Mouse (Mus musculus) MEL (cell line): ENCODE measurements around the gene Ccn6. TPM values are rescaled to one million over a fixed set of nuclear protein-coding genes. Genes with fewer than 3 reads are reported as not detected.

Experiments used
- DNase-seq: peaks from one replicate; pipeline ENCODE4 v3.0.0; 2011; ENCODE audit warnings: low read depth, low spot score
- H3K27ac ChIP-seq: 2 replicates; pipeline ENCODE4 v1.5.1; 2012; ENCODE audit warnings: low read depth, mild to moderate bottlenecking, control low read depth, low read length, moderate library complexity; ENCODE audit not compliant: control insufficient read depth
- H3K27me3 ChIP-seq, 2 experiments: fragments of 150-350 bp in 1 of 2; sonication (generic) in 1 of 2; 2 replicates each; pipeline ENCODE4 v1.6.1; 2012; ENCODE audit warnings: low read length in 2 of 2, mild to moderate bottlenecking in 2 of 2, improper control_type of control experiment in 1 of 2, moderate library complexity in 1 of 2; ENCODE audit not compliant: insufficient read depth in 2 of 2, control insufficient read depth in 1 of 2
- H3K36me3 ChIP-seq, 2 experiments: 2 replicates each; pipeline ENCODE4 v1.6.1; 2012 to 2014; ENCODE audit warnings: low read length in 2 of 2, improper control_type of control experiment in 1 of 2, inconsistent platforms in 1 of 2, mild to moderate bottlenecking in 1 of 2; ENCODE audit not compliant: insufficient read depth in 2 of 2, control insufficient read depth in 1 of 2
- H3K4me1 ChIP-seq, 2 experiments: fragments of 150-350 bp in 1 of 2; sonication (generic) in 1 of 2; 2 replicates each; pipeline ENCODE4 v1.6.1; 2012; ENCODE audit warnings: low read length in 2 of 2, improper control_type of control experiment in 1 of 2, mild to moderate bottlenecking in 1 of 2; ENCODE audit not compliant: insufficient read depth in 2 of 2, control insufficient read depth in 1 of 2
- H3K4me3 ChIP-seq, 2 experiments: fragments of 150-350 bp in 1 of 2; sonication (generic) in 1 of 2; 2 replicates each; pipeline ENCODE4 v1.5.1; 2012; ENCODE audit warnings: low read depth in 2 of 2, low read length in 2 of 2, mild to moderate bottlenecking in 2 of 2, moderate library complexity in 2 of 2, control low read depth in 1 of 2, improper control_type of control experiment in 1 of 2; ENCODE audit not compliant: control insufficient read depth in 1 of 2, insufficient read depth in 1 of 2
- H3K79me2 ChIP-seq: 2 replicates; pipeline ENCODE4 v1.6.1; 2012; ENCODE audit warnings: mild to moderate bottlenecking, low read length, moderate library complexity; ENCODE audit not compliant: control insufficient read depth, poor library complexity, insufficient read depth
- H3K9ac ChIP-seq: 2 replicates; pipeline ENCODE4 v1.6.1; 2012; ENCODE audit warnings: low read depth, mild to moderate bottlenecking, control low read depth, low read length, moderate library complexity; ENCODE audit not compliant: control insufficient read depth, poor library complexity, severe bottlenecking
- H3K9me3 ChIP-seq: fragments of 150-350 bp; sonication (generic); replicated peaks from 2 replicates; pipeline ENCODE4 v1.6.1; 2012; ENCODE audit warnings: mild to moderate bottlenecking, low read length, improper control_type of control experiment, moderate library complexity; ENCODE audit not compliant: insufficient read depth
- BHLHE40 ChIP-seq: IDR thresholded peaks from 2 replicates; pipeline ENCODE4 v1.6.1; 2012; ENCODE audit warnings: low read depth, mild to moderate bottlenecking, inconsistent platforms, low read length, improper control_type of control experiment, borderline replicate concordance
- CHD1 ChIP-seq: IDR thresholded peaks from 2 replicates; pipeline ENCODE4 v1.6.1; 2012; ENCODE audit warnings: low read depth, mild to moderate bottlenecking, inconsistent platforms, low read length, improper control_type of control experiment
- CHD2 ChIP-seq: IDR thresholded peaks from 2 replicates; pipeline ENCODE4 v1.6.1; 2011; ENCODE audit warnings: low read length, improper control_type of control experiment
- EP300 ChIP-seq, 2 experiments: IDR thresholded peaks; 2 replicates each; pipeline ENCODE4 v1.6.1; 2011; ENCODE audit warnings: improper control_type of control experiment in 2 of 2, low read length in 2 of 2, low read depth in 1 of 2, mild to moderate bottlenecking in 1 of 2
- ETS1 ChIP-seq: IDR thresholded peaks from 2 replicates; pipeline ENCODE4 v1.6.1; 2012; ENCODE audit warnings: low read depth, mild to moderate bottlenecking, inconsistent platforms, low read length, improper control_type of control experiment, moderate library complexity
- HCFC1 ChIP-seq: IDR thresholded peaks from 2 replicates; pipeline ENCODE4 v1.6.1; 2012; ENCODE audit warnings: low read depth, mild to moderate bottlenecking, inconsistent platforms, low read length, improper control_type of control experiment, moderate library complexity
- JUND ChIP-seq: IDR thresholded peaks from 2 replicates; pipeline ENCODE4 v1.6.1; 2011; ENCODE audit warnings: low read depth, mild to moderate bottlenecking, improper control_type of control experiment, low read length
- MAFK ChIP-seq: IDR thresholded peaks from 2 replicates; pipeline ENCODE4 v1.6.1; 2011; ENCODE audit warnings: low read depth, mild to moderate bottlenecking, low read length, improper control_type of control experiment, borderline replicate concordance
- MAX ChIP-seq: IDR thresholded peaks from 2 replicates; pipeline ENCODE4 v1.6.1; 2011; ENCODE audit warnings: low read length, improper control_type of control experiment
- MEF2A ChIP-seq: IDR thresholded peaks from 2 replicates; pipeline ENCODE4 v1.6.1; 2014; ENCODE audit warnings: low read depth, mild to moderate bottlenecking, inconsistent platforms, low read length, improper control_type of control experiment; ENCODE audit not compliant: poor library complexity, insufficient replicate concordance, severe bottlenecking; ENCODE audit errors: extremely low read depth
- MXI1 ChIP-seq: IDR thresholded peaks from 2 replicates; pipeline ENCODE4 v1.6.1; 2011; ENCODE audit warnings: mild to moderate bottlenecking, low read depth, low read length, improper control_type of control experiment
- MYC ChIP-seq: IDR thresholded peaks from 2 replicates; pipeline ENCODE4 v1.6.1; 2011; ENCODE audit warnings: low read depth, mild to moderate bottlenecking, low read length, improper control_type of control experiment, moderate library complexity
- NELFE ChIP-seq: IDR thresholded peaks from 2 replicates; pipeline ENCODE4 v1.6.1; 2011; ENCODE audit warnings: low read depth, low read length, improper control_type of control experiment
- NRF1 ChIP-seq: IDR thresholded peaks from 2 replicates; pipeline ENCODE4 v1.6.1; 2014; ENCODE audit warnings: low read depth, mild to moderate bottlenecking, inconsistent platforms, low read length, improper control_type of control experiment, moderate library complexity; ENCODE audit not compliant: poor library complexity, insufficient read depth, severe bottlenecking
- POLR2A ChIP-seq, 2 experiments: IDR thresholded peaks; 2 replicates each; pipeline ENCODE4 v1.6.1; 2011 to 2012; ENCODE audit warnings: low read length in 2 of 2, mild to moderate bottlenecking in 2 of 2, control low read depth in 1 of 2, improper control_type of control experiment in 1 of 2, low read depth in 1 of 2, moderate library complexity in 1 of 2; ENCODE audit not compliant: control insufficient read depth in 1 of 2, insufficient read depth in 1 of 2, poor library complexity in 1 of 2
- POLR2AphosphoS2 ChIP-seq: IDR thresholded peaks from 2 replicates; pipeline ENCODE4 v1.6.1; 2011; ENCODE audit warnings: low read length, improper control_type of control experiment
- POLR2AphosphoS5 ChIP-seq: IDR thresholded peaks from 2 replicates; pipeline ENCODE4 v1.6.1; 2012; ENCODE audit warnings: low read depth, borderline replicate concordance, mild to moderate bottlenecking, inconsistent platforms, low read length, moderate library complexity, mixed read lengths
- RAD21 ChIP-seq: IDR thresholded peaks from 2 replicates; pipeline ENCODE4 v1.6.1; 2011; ENCODE audit warnings: mild to moderate bottlenecking, low read depth, low read length, improper control_type of control experiment
- SIN3A ChIP-seq: IDR thresholded peaks from 2 replicates; pipeline ENCODE4 v1.6.1; 2012; ENCODE audit warnings: low read length, improper control_type of control experiment, inconsistent platforms
- SMC3 ChIP-seq: IDR thresholded peaks from 2 replicates; pipeline ENCODE4 v1.6.1; 2011; ENCODE audit warnings: low read depth, low read length, improper control_type of control experiment
- TAL1 ChIP-seq: IDR thresholded peaks from 2 replicates; pipeline ENCODE4 v1.6.1; 2012; ENCODE audit warnings: mild to moderate bottlenecking, inconsistent platforms, low read length, moderate library complexity, mixed read lengths
- UBTF ChIP-seq: IDR thresholded peaks from 2 replicates; pipeline ENCODE4 v1.6.1; 2012; ENCODE audit warnings: low read depth, mild to moderate bottlenecking, inconsistent platforms, low read length, improper control_type of control experiment, moderate library complexity, borderline replicate concordance; ENCODE audit not compliant: insufficient read depth
- USF1 ChIP-seq: IDR thresholded peaks from 2 replicates; pipeline ENCODE4 v1.6.1; 2014; ENCODE audit warnings: low read depth, mild to moderate bottlenecking, inconsistent platforms, low read length, improper control_type of control experiment, moderate library complexity
- ZC3H11A ChIP-seq: IDR thresholded peaks from 2 replicates; pipeline ENCODE4 v1.6.1; 2012; ENCODE audit warnings: low read depth, mild to moderate bottlenecking, inconsistent platforms, low read length, improper control_type of control experiment
- polyA plus RNA-seq, 2 experiments: library from polyadenylated mRNA; stranded (reverse) in 1 of 2; unstranded in 1 of 2; fragments of >175 nt in 1 of 2; fragments of >200 nt in 1 of 2; gene quantifications; 2 replicates each; pipeline versions ENCODE4 v1.2.1 to v1.2.4; 2012; ENCODE audit warnings: low replicate concordance in 2 of 2, low read depth in 1 of 2; ENCODE audit not compliant: insufficient read length in 2 of 2, insufficient read depth in 1 of 2, missing spikeins in 1 of 2
- total RNA-seq: library from RNA; depleted of rRNA; stranded (reverse); fragments of 300-350 nt; gene quantifications from 2 replicates; pipeline ENCODE4 v1.2.3, GENCODE M21; 2012

Ccn6 gene
- total and polyA plus RNA-seq, 3 experiments = 0.43 TPM; not detected in 2

DNA sequence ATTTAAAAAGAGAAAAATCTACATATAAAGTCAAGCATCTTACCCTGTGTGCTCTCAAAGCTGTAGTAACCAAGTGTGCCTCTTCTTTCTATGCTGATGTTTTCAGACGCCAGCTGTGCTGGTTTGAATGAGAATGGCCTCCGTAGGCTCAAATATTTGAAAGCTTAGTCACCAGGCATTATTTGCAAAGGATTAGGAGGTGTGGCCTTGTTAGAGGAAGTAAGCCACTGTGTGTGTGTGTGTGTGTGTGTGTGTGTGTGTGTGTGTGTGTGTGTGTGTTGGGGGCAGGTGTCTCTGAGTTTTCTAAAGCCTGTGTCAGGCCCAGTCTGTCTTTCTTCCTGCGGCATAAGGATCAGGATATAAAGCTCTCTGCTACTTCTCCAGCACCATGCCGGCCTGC lies 56.7 kb downstream of the Ccn6 start:
- H3K9ac ChIP-seq = no peak overlapping the region
- no peaks in the 10 kb centered on the region for H3K27me3 ChIP-seq
- no peaks in the 10 kb centered on the region for H3K36me3 ChIP-seq
- no peak for DNase-seq
- H3K9me3 ChIP-seq = no peaks in the 10 kb centered on the region
- no peak for TF ChIP-seq BHLHE40
- no peak for TF ChIP-seq EP300 (IDR thresholded peaks at IDR 0.05; ENCODE audit: low read depth in 1 of 2, low read length in 2 of 2)
- TF ChIP-seq ETS1 = no peak
- TF ChIP-seq ZC3H11A = no peak
- TF ChIP-seq NRF1 = no peak
- TF ChIP-seq UBTF = no peak
- no peak for TF ChIP-seq MYC
- no peak for TF ChIP-seq SIN3A
- TF ChIP-seq MAFK = no peak
- no peak for TF ChIP-seq SMC3
- TF ChIP-seq CHD1 = no peak
- H3K4me1 ChIP-seq = no peaks in the 10 kb centered on the region
- no peak overlapping the region for H3K4me3 ChIP-seq
- no peak overlapping the region for H3K27ac ChIP-seq
- no peaks in the 10 kb centered on the region for H3K79me2 ChIP-seq

- no peaks in the 10 kb centered on the region for H3K9me3 ChIP-seq
- no peaks in the 10 kb centered on the region for H3K79me2 ChIP-seq
- no peak overlapping the region for H3K9ac ChIP-seq
These were observed 57.2 kb downstream of the Ccn6 start for GRCm38 (mm10) chr10:39106413-39106812.

More at GRCm38 (mm10) chr10:39106413-39106812, 57.2 kb downstream of the Ccn6 start:
- no peaks in the 10 kb centered on the region for H3K36me3 ChIP-seq
- no peaks in the 10 kb centered on the region for H3K27me3 ChIP-seq
- no peak for TF ChIP-seq HCFC1
- no peak for TF ChIP-seq MXI1
- TF ChIP-seq USF1 = no peak
- TF ChIP-seq MAFK = no peak
- no peak for TF ChIP-seq POLR2AphosphoS5
- no peak for TF ChIP-seq NELFE
- no peak for TF ChIP-seq MAX
- TF ChIP-seq SMC3 = no peak
- TF ChIP-seq CHD2 = no peak
- TF ChIP-seq EP300 (IDR thresholded peaks at IDR 0.05; ENCODE audit: low read depth in 1 of 2, low read length in 2 of 2) = no peak
- TF ChIP-seq ZC3H11A = no peak
- TF ChIP-seq MEF2A = no peak
- TF ChIP-seq POLR2AphosphoS2 = no peak
- no peak for TF ChIP-seq RAD21
- no peak for TF ChIP-seq TAL1
- no peak for TF ChIP-seq BHLHE40
- TF ChIP-seq ETS1 = no peak
- no peak for TF ChIP-seq POLR2A (IDR thresholded peaks at IDR 0.05; ENCODE audit: control insufficient read depth in 1 of 2, insufficient read depth in 1 of 2, low read depth in 1 of 2, low read length in 2 of 2, poor library complexity in 1 of 2)
- no peak for TF ChIP-seq JUND
- no peaks in the 10 kb centered on the region for H3K4me1 ChIP-seq
- no peak overlapping the region for H3K4me3 ChIP-seq
- no peak overlapping the region for H3K27ac ChIP-seq
- DNase-seq = no peak
